Mouse (Mus musculus) neutrophil, adult 5-6 weeks (primary cell): ENCODE data around the gene Tes. TPM values are rescaled to one million over a fixed set of nuclear protein-coding genes. Genes with fewer than 3 reads are reported as not detected.
"Not testable (repeated sequence)": the region's sequence is repeated elsewhere in the genome, so short reads cannot be mapped to it uniquely, and the experiment has no call there.

ENCODE experiments used
- ATAC-seq: fragments of 151-379, 151-347 bp; 2 replicates; pipeline ENCODE4 v1.8.0; 2017; ENCODE audit warnings: mild to moderate bottlenecking, moderate TSS enrichment; ENCODE audit not compliant: insufficient number of reproducible peaks, poor library complexity, low FRiP score, severe bottlenecking; ENCODE audit errors: extremely low read depth
- total RNA-seq: library from RNA; stranded (forward); fragments of 200-1000 nt; gene quantifications from 2 replicates; pipeline ENCODE4 v1.2.3, GENCODE M21; 2017

The Tes gene
- 55.6 and 59.9 TPM in 2 replicates for total RNA-seq

DNA sequence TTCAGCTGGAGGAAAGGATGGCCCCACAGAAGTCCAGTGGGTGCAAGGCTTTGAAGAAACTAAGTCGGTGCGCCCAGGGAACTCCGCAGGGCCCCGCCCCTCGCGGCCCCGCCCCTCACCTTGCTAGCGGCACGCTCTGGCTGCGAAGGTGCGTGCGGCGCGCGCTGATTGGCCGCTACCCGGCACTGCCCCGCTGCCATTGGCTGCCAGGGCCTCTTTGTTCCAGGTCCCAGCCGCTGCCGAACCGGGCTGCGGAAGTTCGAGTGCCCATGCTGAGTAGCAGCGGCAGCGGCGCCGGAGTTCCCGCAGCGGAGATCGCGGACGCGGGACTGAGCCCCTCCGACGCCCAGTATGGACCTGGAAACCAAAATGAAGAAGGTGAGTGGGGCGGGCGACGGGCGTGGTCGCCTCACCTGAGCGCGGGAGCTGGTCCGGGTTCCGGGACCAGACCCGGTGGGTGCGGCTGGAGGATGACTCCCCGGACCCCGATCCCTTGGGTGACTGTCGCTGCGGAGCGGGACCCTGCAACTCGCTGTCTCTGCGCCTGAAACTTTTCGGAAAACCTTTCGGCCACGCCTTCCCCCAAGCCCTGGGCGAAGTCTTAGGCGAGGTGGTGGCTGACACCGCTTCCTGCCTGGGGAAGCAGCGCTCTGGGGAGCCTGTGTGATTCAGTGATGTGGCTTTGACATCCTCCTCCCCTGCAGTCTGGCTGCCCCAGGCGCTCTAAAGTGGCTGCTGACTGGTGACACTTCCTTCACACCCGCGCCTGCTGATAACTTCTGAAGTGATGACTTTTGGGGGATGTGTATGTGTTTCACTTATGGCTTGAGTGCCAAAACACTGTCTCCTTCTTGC, at the start of gene Tes:
Tes (plus strand) TSS at position 214 of the 855 bp plus-strand sequence.
- peak; percentile 86 for ATAC-seq

DNA sequence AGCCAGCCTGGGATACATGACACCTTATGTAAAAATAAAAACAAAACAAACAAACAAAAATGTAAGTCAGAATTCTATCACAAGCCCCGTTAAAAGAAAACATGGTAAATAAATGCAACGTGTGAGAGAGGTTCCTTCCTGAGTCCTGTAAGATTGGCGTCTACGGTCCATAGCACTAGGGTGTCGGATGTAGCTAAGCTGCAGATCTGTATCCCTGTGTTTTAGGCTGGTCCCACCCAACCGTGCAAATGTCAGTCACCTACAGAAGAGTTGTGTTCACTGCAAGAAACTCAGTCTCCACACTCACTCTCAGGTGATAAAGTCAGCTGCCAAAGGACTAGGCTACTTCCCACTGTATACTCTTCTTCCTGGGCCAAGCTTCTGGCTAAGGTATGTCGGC, 39.1 kb upstream of the Tes start:
- ATAC-seq: no peak

DNA sequence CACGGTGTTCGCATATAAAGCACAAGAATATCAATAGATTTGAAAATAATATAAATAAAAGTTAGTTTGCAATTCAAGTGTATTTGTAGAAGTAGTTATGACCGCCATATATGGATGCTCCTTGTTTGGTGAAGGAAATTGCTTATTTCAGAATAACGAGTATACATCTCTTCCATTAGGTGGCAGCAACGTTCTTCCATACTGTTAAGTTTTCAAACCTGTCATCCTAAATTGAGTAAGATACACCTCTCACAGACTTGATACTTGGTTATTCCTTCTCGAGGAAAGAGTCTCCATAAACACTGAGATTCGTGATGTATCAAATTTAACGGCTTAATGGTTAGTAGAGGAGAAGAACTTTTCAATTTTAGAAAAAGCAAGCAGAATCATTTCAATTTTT, 37.4 kb upstream of the Tes start:
- peak; percentile 81; the same call in 1 of the 2 replicates for ATAC-seq

DNA sequence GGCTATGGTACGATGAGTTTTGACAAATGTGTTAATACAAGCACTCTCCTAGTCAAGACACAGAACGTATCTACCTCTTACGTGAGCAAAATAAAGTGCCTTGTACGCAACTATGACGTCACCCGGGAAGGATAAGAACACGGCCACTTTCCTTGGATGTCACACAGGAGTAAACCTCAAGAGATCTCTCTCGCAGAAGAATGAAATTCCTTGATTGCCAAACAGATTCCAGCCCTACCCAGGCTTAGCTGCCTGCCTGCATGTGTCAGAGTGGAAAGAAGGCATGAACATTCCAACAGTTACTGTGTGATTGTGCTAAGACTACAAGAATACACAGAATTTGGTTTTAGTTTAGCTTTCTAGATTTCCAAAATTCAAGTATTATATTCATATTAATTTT, 36.1 kb upstream of the Tes start:
- no peak for ATAC-seq

DNA sequence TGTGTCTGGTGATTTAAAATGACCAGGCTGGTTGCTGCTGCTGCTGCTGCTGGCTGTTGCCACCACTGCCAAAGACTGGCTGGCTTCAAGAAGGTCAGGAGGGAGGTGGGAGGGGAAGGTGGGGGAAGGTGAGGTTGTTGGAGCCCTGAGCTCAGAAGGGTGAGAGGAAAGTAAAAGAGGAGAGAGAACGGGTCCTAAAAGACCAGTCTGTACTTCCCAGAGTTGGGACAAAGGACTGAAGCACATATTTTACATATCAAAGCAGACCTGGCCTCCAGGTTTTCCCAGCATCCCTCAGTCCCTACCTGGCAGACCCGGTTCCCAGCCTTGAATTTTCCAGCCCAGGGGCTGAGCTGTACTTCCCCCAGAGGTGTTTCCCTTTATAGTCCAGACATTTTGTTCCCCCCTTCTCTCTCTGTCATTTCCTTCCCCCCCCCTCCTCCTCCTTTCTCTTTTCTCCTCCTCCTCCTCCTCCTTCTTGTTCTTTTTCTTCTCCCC, 32.7 kb upstream of the Tes start:
- ATAC-seq: no peak

DNA sequence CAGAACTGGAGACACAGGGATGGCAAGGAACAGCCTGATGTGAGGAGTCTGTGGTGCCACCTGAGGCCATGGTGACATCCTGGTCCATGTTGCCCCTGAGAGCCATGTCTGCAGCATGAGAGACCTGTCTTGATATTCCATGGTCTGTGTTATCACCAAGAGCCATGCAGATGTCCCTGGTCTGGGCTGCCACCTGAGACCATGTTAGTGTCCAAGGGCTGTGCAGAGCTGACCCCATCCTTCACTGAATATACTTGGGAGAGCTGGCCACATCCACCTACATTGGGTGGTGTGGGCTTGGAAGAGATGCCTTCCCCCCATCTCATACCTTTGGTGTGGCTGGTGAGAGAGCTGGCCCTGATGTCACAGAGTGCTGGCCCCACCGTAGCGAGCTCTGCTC, 30.9 kb upstream of the Tes start:
- ATAC-seq: no peak

DNA sequence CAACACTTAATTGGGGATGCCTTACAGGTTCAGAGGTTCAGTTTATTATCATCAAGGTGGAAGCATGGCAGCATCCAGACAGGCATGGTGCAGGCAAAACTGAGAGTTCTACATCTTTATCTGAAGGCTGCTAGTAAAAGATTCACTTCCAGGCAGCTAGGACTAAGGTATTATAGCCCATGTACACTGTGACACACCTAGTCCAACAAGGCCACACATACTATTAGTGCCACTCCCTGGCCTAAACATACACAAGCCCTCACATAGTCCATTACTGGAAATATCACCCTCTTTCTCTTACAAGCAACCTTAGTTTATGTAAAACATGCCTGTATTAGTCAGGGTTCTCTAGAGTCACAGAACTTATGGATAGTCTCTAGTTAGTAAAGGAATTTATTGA, 29.7 kb upstream of the Tes start:
- ATAC-seq: no peak

DNA sequence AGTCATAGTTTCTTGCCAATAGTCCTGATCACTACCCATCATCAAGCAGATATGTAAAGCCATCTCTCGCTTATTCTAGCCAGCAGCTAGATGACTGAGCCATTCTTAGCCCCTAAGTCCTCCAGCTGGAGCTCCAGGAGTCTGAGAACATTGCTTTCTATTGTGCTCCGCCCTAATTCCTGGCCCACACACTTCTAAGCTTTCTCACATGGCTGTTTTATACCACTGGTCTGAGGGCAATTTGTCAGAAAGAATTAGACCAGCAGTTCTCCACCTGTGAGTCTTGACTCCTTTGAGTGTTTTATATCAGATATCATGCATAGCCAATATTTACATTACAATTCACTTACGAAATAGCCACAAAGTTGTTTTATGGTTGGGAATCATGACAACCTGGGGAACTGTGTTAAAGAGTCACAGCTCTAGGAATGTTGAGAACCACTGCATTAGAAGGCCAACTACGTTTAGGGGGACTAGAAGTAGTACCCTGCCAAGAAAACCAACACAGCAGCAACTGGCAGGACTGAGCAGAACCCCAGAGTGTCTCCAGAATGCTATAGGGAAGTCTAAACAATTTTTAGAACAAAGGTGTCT, 13.4 kb upstream of the Tes start:
- no peak for ATAC-seq

DNA sequence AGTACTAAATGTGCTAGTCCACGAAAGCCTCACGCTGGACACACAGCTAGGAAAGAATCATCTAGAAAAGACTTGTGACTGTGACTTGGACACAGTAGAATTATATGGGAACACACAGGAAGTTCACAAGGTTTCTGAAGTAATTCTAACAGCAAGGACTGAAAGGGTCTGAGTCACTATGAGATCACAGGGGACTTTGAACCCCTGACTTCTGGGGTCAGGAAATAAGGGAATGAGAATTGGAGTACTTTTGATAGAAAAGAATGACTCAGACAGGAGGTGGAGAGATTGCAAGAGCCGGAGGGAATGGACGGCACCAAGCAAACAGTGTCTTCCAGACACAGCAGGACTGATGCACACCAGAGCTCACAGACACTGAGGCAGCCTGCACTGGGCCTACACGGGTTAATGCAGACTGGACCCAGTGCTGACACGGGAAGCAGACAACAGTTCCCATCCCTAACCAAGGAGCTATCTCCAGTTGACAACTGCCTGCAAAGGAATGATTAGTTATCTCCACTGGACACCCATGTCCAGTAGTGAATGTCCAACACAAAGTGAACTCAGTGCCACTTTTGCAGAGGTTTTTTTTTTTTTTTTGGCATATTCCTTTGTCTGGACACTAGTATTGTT, 11.8 kb upstream of the Tes start:
- no peak for ATAC-seq

DNA sequence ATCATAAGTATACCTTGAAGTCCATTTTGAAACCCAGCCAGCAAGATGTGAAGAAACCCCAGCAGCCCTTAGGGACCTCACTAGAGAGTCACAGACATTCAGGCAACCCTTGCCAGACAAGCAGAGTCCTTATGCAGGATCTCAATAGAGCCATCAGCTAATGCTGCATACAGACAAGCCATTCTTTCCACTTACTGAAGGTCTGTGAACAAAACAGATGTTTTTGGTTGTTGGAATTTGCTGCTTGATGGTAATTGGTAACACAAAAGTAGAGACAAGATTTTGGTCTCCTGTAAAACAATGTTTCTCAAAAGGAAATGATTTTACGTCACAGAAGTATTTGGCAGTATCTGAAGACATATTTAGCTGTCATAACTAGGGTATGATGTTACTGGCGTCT, 10.2 kb upstream of the Tes start:
- no peak for ATAC-seq

DNA sequence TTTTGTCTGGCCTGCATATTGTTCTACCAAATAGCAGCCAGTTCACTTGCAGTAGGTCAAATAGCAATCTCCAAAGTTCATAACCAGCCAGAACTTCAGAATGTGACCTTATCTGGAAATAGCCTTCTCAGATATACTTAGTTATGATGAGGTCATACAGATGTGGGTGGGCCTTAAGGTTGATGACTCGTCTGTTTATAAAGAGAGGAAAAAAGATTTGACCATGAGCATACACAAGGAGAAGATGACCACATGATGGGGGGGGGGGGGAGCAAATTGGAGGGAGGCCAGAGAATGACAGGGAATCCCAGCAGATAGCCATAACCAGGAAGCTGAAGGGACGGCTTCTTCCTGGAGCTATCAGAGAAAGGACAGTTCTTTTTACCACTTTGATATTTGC, 9.3 kb upstream of the Tes start:
- no peak for ATAC-seq

DNA sequence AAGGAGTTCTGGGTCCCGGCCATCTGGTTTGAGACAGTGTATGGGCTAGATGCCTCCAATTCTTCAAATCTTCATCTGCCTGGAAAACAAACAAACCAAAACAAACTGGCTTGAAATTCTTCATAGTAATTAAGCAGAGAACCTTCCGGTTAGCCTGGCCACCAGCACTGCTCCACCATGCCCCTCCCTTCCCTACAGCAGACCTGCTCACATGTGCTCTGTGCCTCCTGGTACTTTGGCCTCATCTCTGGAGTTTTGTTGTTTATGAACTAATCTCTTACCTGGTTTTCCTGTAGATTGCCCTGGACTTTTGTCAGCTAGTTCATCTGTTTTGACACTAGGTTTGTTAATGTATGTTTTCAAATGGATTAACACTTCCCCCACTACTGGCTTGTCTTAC, 5.4 kb upstream of the Tes start:
- no peak for ATAC-seq

DNA sequence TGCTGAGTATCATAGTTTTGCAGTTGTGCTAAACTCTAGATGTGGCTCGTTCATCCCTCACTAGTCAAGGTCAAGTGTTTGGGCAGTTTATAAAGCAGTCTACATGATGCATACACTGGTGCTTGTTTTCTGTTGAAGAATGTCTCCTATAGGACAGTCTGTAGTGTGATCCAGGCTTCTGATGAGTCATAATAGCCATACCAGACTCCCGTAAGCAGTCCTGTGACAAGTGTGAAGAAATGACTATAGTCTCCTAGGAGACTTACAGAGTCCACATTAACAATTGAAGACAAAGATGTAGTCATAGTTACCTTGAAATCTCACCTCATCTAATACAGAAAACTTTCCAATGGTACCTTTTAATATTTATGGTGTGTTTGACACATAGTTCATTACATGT, 4.8 kb upstream of the Tes start:
- ATAC-seq: no peak

DNA sequence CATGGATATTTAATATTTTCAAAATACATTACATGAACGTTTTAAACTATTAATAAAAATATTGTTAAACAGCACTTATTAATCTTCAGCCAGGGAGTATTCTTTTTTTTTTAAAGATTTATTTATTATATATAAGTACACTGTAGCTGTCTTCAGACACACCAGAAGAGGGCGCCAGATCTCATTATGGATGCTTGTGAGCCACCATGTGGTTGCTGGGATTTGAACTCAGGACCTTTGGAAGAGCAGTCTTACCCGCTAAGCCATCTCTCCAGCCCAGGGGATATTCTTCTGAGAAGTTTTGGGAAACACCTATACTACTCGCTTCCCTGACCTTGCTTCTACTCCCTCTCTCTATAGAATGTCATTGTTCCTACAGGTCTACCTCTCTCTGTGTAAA, 3.1 kb upstream of the Tes start:
- not testable (repeated sequence) for ATAC-seq

DNA sequence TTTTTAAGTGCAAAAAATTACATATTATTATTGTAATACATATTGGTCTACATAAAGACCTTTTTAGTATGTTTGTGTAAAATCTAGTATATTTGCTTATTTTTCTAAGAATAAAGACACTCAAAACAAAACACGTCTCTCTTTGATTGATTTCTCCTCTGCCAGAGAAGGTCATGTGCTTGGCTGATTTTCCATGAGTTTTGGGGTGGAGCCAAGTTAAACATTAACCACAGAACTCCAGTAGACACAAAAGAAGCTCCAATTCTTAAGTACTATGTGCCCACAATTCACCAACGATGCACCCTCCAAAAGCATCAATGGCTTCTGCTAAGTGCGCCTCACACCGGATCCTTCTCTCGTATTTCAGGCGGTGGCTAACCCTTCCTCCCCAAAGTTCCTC, 2.6 kb upstream of the Tes start:
- ATAC-seq: no peak

DNA sequence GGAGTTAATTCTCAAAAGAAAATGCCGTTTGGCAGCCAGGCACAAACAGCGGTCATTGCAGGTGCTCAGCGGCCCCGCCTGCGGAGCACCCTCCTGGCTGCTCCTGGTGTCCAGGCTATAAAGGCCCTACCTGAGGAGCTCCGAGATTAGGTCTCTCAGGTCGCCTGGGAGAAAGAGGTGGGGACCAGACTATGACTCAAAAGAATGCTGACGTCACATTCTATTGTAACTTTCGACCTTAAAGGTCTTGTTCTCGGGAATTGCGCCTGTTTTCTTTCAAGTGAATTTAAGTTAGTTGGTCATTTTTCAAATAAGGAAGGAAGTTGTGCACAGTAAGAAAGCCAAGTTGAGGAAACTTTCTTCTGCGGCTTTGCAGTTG, 831 bp downstream of the Tes start:
- ATAC-seq: peak; percentile 8

DNA sequence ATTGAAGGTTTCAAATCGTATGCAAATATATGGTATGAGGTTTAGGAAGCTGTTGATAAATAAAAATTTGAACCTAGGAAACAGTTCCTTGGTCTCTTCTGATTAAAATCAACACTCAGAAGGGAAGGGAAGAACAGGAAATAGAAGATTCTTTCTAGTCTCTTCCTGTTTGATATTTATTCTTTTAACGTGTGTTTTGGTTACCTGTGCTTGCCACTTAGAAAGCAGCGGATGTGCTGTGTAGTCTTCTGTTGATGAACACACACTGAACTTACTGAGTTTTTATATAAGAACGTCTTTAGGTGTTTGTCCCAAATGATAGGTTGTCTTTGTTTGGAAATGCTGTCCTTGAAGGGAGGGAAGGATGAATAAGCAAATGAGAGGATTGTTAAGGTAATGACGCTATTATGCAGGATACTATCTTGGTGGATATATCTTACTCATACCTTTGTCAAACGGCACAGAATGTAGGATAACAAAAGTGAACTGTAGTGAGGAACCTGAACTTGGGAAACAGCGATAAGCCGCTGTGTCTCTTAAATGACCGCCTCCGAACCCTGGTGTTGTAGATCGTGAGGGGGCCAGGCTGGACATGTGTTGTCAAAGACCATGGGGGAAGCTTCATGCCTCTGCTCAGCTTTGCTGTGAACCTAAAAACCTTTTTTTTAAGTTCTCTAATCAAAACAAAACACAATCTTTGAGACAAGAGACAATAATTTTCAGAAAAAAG, 1.4 kb downstream of the Tes start:
- no peak for ATAC-seq

DNA sequence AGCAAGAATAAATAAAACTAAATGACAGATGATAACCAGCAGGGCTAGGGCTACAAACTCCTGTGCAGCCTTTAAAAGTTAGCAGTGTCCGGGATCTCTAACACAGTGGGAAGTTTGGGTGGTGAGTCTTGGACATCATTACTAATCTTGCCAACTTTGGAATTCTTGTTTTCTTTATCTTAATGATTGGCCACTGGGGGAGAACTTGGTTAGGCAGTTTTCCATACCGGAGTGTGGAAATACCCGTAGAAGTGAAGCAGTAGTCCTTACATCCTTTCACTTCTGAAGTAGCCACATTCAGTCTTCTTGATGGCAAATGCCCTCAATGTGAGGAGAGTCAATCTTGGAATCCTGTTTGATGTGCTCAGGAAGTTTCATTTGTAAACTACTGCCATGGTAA, 7.0 kb downstream of the Tes start:
- ATAC-seq: no peak

DNA sequence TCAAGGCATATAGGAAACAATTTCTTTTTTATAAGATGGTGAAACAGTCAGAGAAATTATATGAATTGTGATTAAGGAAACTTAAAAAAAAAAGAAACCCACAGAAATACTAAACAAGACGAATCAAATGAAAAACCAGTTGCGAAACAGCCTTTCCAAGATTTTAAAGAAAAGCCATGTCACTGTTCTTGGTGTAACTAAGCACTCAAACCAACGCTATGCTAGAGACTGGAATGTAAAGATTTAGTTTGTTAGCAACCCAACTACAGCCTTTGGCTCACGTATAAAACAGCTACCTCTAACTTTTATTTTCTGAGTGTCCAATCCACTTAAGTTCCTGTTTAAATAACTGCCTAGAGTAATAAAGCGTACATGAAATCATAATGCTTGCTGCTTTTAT, 7.4 kb downstream of the Tes start:
- no peak for ATAC-seq
